Mouse (Mus musculus) adrenal gland, postnatal 25 days (tissue): Measurements from ENCODE around the gene Entpd3. TPM values are rescaled to one million over a fixed set of nuclear protein-coding genes. Genes with fewer than 3 reads are reported as not detected.
A peak's percentile ranks its signal among the peaks of the same experiment; 100 is the strongest.

Experiments
- DNase-seq: peaks from one replicate; pipeline ENCODE4 v3.0.0; 2021; ENCODE audit warnings: mixed read lengths
- total RNA-seq: library from RNA; stranded (reverse); gene quantifications from 2 replicates; pipeline ENCODE4 v1.2.3, GENCODE M21; 2021

Entpd3 gene
- total RNA-seq, 1 experiment from 2014 or later: 2.3 TPM

GRCm38 (mm10) chr9:120579808-120580207 is 40.2 kb downstream of the Entpd3 start:
- no peak for DNase-seq

DNA sequence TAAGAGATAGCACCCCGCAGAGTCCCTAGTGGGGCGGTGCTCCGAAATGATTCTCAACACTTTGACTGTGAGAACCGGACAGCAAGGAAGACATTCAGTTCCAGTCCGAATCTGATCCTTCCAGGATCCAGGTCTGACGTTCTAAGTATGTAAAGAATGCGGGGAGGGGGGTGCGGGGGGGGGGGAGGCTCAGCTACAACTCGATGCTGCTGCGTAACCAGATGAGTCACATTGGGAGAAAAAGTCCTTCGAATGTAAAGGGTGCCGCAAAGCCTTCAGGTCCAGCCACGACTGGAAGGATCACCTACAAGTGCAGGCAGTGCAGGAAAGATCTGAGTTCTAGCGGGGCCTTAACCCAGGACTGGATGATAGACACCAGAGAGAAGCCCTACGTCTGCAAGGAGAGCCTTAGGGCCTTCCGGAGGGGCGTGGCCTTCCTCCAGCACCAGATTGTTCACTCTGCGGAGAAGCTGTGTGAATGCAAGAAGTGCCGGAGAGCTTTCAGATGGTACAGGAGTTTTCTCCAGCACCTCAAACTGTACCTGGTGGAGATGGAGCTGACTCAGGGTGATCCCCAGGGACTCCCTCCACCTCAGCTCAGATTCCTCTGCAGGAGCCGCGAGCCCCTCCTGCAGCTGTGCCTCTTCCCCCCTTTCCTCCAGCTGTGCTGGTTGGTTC is 42.5 kb downstream of the Entpd3 start:
- peak; percentile 51 for DNase-seq

DNA sequence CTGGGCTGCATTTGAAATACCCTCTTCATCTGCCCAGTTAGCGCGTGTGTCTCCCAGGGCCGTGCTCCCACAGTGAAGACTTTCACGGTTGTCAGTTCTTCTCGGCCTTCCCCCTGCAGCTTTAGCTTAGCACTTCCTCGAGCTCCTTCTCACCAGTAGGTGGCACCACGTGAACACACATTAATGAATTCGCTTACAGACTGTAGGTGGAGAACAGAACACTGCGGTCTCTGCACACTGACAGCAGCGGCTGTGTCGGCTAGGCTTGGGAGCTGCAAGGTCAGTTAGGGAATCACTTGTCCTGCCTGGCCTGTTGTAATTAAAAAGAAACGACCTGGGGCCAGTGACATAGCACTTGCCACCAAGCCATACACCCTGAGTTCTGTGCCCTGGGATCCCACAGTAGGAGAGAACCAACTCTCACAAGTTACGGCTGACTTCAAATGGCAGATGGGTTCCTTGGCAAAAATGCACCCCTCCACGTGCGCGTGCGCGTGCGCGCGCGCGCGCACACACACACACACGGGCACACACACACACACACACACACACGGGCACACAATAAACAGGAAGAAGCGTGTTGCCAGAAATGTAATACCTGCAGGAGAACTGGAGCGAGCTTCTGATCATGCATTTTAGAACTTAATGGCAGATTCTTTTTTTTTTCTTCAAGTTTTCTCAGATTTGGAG is 43.1 kb downstream of the Entpd3 start:
- DNase-seq: peak; percentile 78

GRCm38 (mm10) chr9:120583314-120583713 is 43.7 kb downstream of the Entpd3 start:
- DNase-seq: no peak

- peak; percentile 77 for DNase-seq
These were observed 46.9 kb downstream of the Entpd3 start for GRCm38 (mm10) chr9:120586546-120586945.

GRCm38 (mm10) chr9:120591490-120591889 is 51.9 kb downstream of the Entpd3 start:
- DNase-seq: peak; percentile 71

DNA sequence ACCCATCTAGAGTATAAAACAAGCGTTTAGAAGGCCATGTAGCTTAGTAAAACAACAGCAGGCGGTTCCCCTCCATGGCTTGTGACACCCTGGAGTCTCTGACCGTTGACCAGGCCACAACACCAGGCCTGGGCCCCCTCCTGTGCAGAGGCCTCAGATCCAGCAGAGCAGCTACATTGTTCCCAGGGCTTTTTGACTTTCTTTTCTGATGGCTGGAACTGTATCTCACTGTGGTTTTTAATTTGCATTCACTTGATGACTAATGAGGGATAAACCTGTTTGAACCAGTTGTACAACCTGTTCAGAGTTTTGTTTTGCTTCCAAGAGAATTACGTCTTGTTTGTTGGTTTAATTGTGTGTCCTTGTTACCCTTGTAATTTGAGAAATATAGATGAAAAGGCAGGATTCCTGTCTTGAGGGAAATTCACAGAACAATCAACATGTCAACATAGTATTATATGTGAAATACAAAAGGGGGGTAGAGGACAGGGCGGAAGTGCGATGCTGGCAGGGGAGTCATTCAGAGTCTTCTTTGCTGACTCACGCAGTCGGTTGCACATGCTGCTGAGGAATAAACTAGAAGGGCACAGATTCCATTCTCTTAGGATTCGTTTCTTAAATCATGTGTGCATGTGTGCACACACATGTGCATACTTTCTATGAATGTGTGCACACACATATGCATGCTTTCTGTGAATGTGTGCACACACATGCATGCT is 53.9 kb downstream of the Entpd3 start:
- no peak for DNase-seq

GRCm38 (mm10) chr9:120594839-120595238 is 55.2 kb downstream of the Entpd3 start:
- no peak for DNase-seq

DNA sequence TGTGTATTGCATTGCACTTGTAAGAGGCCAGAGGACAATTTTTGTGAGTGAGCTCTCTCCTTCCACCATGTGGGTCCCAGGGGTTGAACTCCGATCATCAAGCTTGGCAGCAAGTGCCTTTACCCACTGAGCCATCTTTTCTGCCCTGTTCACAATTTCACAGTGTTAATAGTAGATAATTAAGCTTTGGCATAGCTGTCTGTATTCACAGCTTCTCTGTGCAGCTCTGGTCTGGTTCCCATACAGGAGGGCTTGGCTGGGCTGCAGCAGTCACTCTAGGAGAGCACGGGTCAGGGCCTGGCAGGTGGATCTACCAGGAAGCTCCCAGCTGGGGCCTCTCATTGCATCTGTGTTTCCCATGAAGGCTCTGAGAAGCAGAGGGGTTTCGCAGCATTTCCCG is 55.7 kb downstream of the Entpd3 start:
- no peak for DNase-seq

DNA sequence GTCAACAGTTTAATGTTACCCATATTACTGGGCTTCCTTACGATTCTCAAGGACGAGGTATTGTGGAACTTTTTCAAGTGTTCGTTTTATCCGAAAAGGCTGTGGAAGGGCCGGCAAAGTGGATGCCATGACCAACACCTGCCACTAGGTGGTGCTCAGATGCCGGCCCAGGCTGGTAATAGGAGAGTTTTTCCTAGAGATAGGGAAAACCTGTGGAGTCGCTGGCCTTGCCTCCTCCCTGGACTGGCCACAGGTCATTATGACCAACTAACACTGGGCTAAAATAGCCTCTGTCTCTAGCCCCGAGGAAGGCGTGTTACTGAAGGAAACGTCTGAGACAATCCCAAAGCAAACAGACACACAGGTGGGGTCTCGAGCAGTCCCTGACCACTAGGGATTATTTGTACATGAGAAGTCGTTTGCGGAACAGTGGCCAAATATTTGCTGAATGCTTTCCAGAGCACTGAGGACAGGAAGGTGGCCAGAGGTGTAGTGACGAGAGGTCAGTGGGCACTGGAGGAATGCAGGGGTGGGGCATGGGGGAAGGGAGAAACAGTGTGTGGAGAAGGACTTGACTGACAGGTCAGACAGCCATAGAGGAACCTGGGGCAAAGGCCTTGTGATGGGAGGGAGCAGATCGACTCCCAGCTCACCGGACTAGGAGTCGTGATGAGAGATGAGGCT is 62.0 kb downstream of the Entpd3 start:
- peak; percentile 80 for DNase-seq

DNA sequence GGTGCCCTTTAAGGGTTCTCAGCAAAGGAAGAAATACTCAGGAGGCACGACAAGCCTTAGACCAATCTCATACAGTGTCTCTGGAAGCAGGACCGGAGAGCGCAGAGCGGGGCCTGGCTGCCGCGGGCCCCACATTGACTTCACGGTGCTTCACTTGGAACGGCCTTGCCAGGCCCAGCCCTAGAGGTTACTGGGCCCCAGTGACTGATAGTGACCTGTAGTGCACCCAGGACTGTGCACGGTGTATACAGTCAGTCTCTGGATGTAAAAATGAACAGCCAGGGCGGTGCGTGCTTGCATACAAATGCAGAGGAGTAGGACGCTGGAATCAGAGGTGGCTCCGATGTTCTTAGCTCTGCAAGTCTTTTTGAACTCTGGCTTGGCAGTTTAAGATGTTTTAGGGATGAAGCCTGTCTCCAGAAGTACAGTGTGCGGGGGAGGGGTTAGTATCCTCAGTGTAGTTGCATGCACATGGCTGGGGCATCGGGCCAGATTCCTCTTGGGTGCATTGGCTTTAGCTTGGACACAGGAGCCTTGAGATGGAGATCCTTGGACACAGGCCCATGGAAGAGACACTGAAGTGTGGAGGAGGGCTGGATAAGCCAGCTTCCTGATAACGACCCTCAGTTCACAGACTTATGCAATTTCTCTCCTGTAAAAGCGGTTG is 62.7 kb downstream of the Entpd3 start:
- peak; percentile 61 for DNase-seq

DNA sequence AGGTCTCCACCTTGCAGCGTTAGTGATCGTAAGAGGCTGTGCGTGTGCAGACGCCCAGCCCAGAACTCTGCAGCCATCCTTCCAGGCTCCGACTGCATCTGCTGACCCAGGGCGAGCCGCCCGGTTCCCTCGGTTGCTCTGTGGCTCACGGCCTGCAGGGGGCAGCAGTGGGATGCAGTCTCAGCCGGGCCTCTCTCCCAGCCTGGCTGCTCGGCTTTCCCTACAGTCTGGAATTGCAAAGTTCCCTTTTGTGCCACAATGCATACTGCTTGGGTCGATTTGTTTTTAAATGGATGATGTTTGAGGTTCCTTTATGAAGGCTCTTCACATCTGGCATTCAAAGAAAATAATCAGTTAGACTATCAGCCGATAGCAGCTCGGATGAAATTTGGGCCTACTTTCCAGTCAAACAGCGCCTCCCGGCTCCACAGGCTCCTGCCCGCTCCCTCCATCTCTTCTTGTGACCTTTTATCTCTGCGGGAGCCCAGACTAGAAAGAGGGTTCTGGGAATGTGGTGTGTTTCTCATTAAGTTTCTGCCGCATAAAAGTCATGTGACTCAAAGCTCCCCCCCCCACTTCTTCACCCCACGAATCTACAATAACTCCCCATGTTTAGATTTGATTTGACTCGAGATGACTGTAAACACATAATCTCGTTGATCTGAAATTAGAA is 63.4 kb downstream of the Entpd3 start:
- DNase-seq: peak; percentile 89

DNA sequence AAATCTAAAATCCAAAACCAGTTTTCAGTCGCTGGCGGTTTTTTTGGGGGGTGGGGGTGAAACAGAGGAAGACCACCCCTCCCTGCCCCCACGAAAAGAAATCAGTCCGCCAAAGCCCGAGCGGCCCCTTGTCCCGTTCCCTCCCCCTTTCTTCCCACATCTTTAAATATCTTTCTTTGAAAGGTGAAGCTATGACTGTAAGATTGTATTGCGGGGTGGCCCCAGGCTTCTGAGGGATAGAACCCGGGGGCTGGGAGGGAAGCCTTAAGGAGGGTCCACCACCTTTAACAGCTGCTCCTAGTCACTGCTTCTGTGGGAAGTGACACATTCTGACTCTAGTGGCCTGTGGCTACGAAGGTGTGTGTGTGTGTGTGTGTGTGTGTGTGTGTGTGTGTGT is 63.9 kb downstream of the Entpd3 start:
- DNase-seq: no peak

- no peak for DNase-seq
These were observed 64.3 kb downstream of the Entpd3 start for GRCm38 (mm10) chr9:120603956-120604355.

DNA sequence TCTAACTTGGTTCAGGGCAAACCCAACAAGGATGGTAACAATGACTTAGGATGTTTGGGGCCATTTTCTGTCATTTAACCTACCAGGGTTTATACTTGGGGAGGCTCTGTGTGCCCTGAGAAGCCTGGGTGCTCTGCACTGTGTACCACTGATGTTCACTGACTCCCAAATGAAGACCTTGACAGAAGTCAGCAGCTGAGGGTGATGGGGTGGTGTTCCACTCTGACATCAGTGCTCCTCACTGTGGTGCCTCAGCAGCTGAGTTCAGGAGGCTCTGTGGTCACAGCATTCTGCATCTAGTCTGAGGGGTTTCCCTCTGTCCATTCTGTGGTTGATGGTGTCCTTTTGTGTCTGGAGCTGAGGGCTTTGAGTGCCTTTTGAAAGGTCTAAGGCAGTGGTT is 71.4 kb downstream of the Entpd3 start:
- DNase-seq: no peak

DNA sequence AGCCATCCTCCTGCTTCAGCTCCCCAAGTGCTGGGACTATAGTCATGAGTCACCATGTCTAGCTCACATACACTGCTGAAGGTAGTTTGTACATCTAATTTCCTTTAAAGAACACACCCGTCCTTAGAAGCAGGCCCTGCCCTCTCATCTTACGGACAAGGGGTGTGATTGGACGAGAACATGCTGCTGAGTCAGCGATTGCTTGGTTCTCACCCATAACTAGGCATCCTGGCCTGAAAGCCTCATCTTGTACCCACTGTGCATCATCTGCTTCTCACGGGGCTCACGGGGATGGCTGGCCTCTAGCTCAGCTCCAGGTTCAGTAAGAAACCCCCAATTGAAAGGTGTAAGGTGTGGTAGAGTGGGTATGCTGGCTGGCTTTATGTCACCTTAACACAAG is 74.4 kb downstream of the Entpd3 start:
- DNase-seq: no peak

Other genes starting within 250 kb of the Entpd3 start
- gene Myrip, start 238.3 kb upstream of the Entpd3 start, total RNA-seq: 4.1 and 6.8 TPM in 2 replicates
- 45.6 and 51.8 TPM in 2 replicates for gene Eif1b, start 47.6 kb upstream of the Entpd3 start, total RNA-seq
- 492 and 528 TPM in 2 replicates for gene Rpl14, start 31.6 kb downstream of the Entpd3 start, total RNA-seq